Mouse (Mus musculus): ENCODE data around the gene Acbd5. TPM values are rescaled to one million over a fixed set of nuclear protein-coding genes. Genes with fewer than 3 reads are reported as not detected.

Acbd5 gene
- polyA plus RNA-seq, 1 experiment from 2014 or later: 40.6 TPM

GRCm38 (mm10) chr2:23076783-23077182, 8.8 kb downstream of the Acbd5 start:
- ATAC-seq (replicated peaks; ENCODE audit: low FRiP score): no peak
- H3K27ac ChIP-seq (ENCODE audit: low read depth, low read length): no peak overlapping the region
- no peaks in the 10 kb centered on the region for H3K27me3 ChIP-seq (ENCODE audit: control insufficient read depth, insufficient read depth, low read length)
- H3K36me3 ChIP-seq (ENCODE audit: control insufficient read depth, insufficient read depth, low read length): no peaks in the 10 kb centered on the region; the same call in 1 of the 2 replicates
- no peak overlapping the region for H3K9ac ChIP-seq (ENCODE audit: low read length)
- no peaks in the 10 kb centered on the region for H3K4me1 ChIP-seq (replicated peaks; ENCODE audit: control insufficient read depth, insufficient read depth, low read length)
- no peak overlapping the region for H3K4me2 ChIP-seq (ENCODE audit: low read depth, low read length, severe bottlenecking)
- DNase-seq (ENCODE audit: low spot score): no peak
- H3K9me3 ChIP-seq (ENCODE audit: control insufficient read depth, low read length): no peaks in the 10 kb centered on the region; the same call in 1 of the 2 replicates
- H3K4me3 ChIP-seq (ENCODE audit: low read depth, low read length): no peak overlapping the region

GRCm38 (mm10) chr2:23077693-23078092, 9.7 kb downstream of the Acbd5 start:
- no peak for ATAC-seq (replicated peaks; ENCODE audit: low FRiP score)
- Histone ChIP-seq H3K4me3 (ENCODE audit: low read depth, low read length) (no peak overlapping the region), H3K27ac (ENCODE audit: low read depth, low read length) (no peak overlapping the region), H3K27me3 (ENCODE audit: control insufficient read depth, insufficient read depth, low read length) (no peaks in the 10 kb centered on the region), H3K36me3 (ENCODE audit: control insufficient read depth, insufficient read depth, low read length) (no peaks in the 10 kb centered on the region; the same call in 1 of the 2 replicates), H3K9ac (ENCODE audit: low read length) (no peak overlapping the region), H3K9me3 (ENCODE audit: control insufficient read depth, low read length) (no peaks in the 10 kb centered on the region; the same call in 1 of the 2 replicates), H3K4me1 (replicated peaks; ENCODE audit: control insufficient read depth, insufficient read depth, low read length) (no peaks in the 10 kb centered on the region), H3K4me2 (ENCODE audit: low read depth, low read length, severe bottlenecking) (no peak overlapping the region)
- DNase-seq (ENCODE audit: low spot score): no peak
- WGBS: 88% methylated on average over 5 of the region's 5 CpGs

- H3K9ac ChIP-seq (ENCODE audit: low read length): no peak overlapping the region
- no peaks in the 10 kb centered on the region for H3K4me1 ChIP-seq (replicated peaks; ENCODE audit: control insufficient read depth, insufficient read depth, low read length)
- DNase-seq (ENCODE audit: low spot score) (no peak), ATAC-seq (replicated peaks; ENCODE audit: low FRiP score) (no peak)
- no peak overlapping the region for H3K27ac ChIP-seq (ENCODE audit: low read depth, low read length)
- WGBS: 92% methylated on average over 2 of the region's 2 CpGs
- H3K9me3 ChIP-seq (ENCODE audit: control insufficient read depth, low read length): no peaks in the 10 kb centered on the region; the same call in 1 of the 2 replicates
- H3K36me3 ChIP-seq (ENCODE audit: control insufficient read depth, insufficient read depth, low read length): no peaks in the 10 kb centered on the region; the same call in 1 of the 2 replicates
- H3K4me2 ChIP-seq (ENCODE audit: low read depth, low read length, severe bottlenecking): no peak overlapping the region
- H3K27me3 ChIP-seq (ENCODE audit: control insufficient read depth, insufficient read depth, low read length): no peaks in the 10 kb centered on the region
- H3K4me3 ChIP-seq (ENCODE audit: low read depth, low read length): no peak overlapping the region
Measured at GRCm38 (mm10) chr2:23078588-23078987, 10.6 kb downstream of the Acbd5 start.

- ATAC-seq (replicated peaks; ENCODE audit: low FRiP score) (no peak), DNase-seq (ENCODE audit: low spot score) (no peak)
- Histone ChIP-seq H3K27ac (ENCODE audit: low read depth, low read length) (no peak overlapping the region), H3K9me3 (ENCODE audit: control insufficient read depth, low read length) (no peaks in the 10 kb centered on the region), H3K9ac (ENCODE audit: low read length) (no peak overlapping the region), H3K36me3 (ENCODE audit: control insufficient read depth, insufficient read depth, low read length) (no peaks in the 10 kb centered on the region), H3K4me3 (ENCODE audit: low read depth, low read length) (no peak overlapping the region), H3K27me3 (ENCODE audit: control insufficient read depth, insufficient read depth, low read length) (no peaks in the 10 kb centered on the region), H3K4me2 (ENCODE audit: low read depth, low read length, severe bottlenecking) (no peak overlapping the region), H3K4me1 (replicated peaks; ENCODE audit: control insufficient read depth, insufficient read depth, low read length) (no peaks in the 10 kb centered on the region)
- WGBS: 95% methylated on average over 8 of the region's 8 CpGs
Measured at GRCm38 (mm10) chr2:23084540-23084939, 16.6 kb downstream of the Acbd5 start.

GRCm38 (mm10) chr2:23092216-23092615, 24.2 kb downstream of the Acbd5 start:
- WGBS: 52% methylated on average over 5 of the region's 5 CpGs
- H3K9me3 ChIP-seq (ENCODE audit: control insufficient read depth, low read length): no peaks in the 10 kb centered on the region
- H3K36me3 ChIP-seq (ENCODE audit: control insufficient read depth, insufficient read depth, low read length): no peaks in the 10 kb centered on the region; the same call in none of the 2 replicates
- no peaks in the 10 kb centered on the region for H3K27me3 ChIP-seq (ENCODE audit: control insufficient read depth, insufficient read depth, low read length)
- H3K27ac ChIP-seq (ENCODE audit: low read depth, low read length): no peak overlapping the region
- no peak overlapping the region for H3K4me2 ChIP-seq (ENCODE audit: low read depth, low read length, severe bottlenecking)
- H3K4me1 ChIP-seq (replicated peaks; ENCODE audit: control insufficient read depth, insufficient read depth, low read length): no peaks in the 10 kb centered on the region
- ATAC-seq (replicated peaks; ENCODE audit: low FRiP score) (no peak), DNase-seq (ENCODE audit: low spot score) (peak; percentile 54)
- no peak overlapping the region for H3K4me3 ChIP-seq (ENCODE audit: low read depth, low read length)
- H3K9ac ChIP-seq (ENCODE audit: low read length): no peak overlapping the region

GRCm38 (mm10) chr2:23097028-23097427, 29.1 kb downstream of the Acbd5 start:
- no peak overlapping the region for H3K4me2 ChIP-seq (ENCODE audit: low read depth, low read length, severe bottlenecking)
- no peak overlapping the region for H3K4me3 ChIP-seq (ENCODE audit: low read depth, low read length)
- peaks cover 2% of the 10 kb centered on the region; the same call in 1 of the 2 replicates for H3K36me3 ChIP-seq (ENCODE audit: control insufficient read depth, insufficient read depth, low read length)
- no peak overlapping the region for H3K27ac ChIP-seq (ENCODE audit: low read depth, low read length)
- no peaks in the 10 kb centered on the region for H3K4me1 ChIP-seq (replicated peaks; ENCODE audit: control insufficient read depth, insufficient read depth, low read length)
- no peak overlapping the region for H3K9ac ChIP-seq (ENCODE audit: low read length)
- DNase-seq (ENCODE audit: low spot score) (no peak), ATAC-seq (replicated peaks; ENCODE audit: low FRiP score) (no peak)
- H3K9me3 ChIP-seq (ENCODE audit: control insufficient read depth, low read length): no peaks in the 10 kb centered on the region
- H3K27me3 ChIP-seq (ENCODE audit: control insufficient read depth, insufficient read depth, low read length): no peaks in the 10 kb centered on the region

- ATAC-seq (replicated peaks; ENCODE audit: low FRiP score): no peak
- no peak overlapping the region for H3K4me2 ChIP-seq (ENCODE audit: low read depth, low read length, severe bottlenecking)
Measured at GRCm38 (mm10) chr2:23102266-23102665, 34.3 kb downstream of the Acbd5 start.

GRCm38 (mm10) chr2:23119573-23119972, 51.6 kb downstream of the Acbd5 start:
- DNase-seq (ENCODE audit: low spot score) (no peak), ATAC-seq (replicated peaks; ENCODE audit: low FRiP score) (no peak)
- Histone ChIP-seq H3K4me2 (ENCODE audit: low read depth, low read length, severe bottlenecking) (no peak overlapping the region), H3K36me3 (ENCODE audit: control insufficient read depth, insufficient read depth, low read length) (no peaks in the 10 kb centered on the region; the same call in 1 of the 2 replicates), H3K4me1 (replicated peaks; ENCODE audit: control insufficient read depth, insufficient read depth, low read length) (no peaks in the 10 kb centered on the region), H3K9me3 (ENCODE audit: control insufficient read depth, low read length) (no peaks in the 10 kb centered on the region), H3K27ac (ENCODE audit: low read depth, low read length) (no peak overlapping the region), H3K27me3 (ENCODE audit: control insufficient read depth, insufficient read depth, low read length) (no peaks in the 10 kb centered on the region), H3K9ac (ENCODE audit: low read length) (no peak overlapping the region), H3K4me3 (ENCODE audit: low read depth, low read length) (no peak overlapping the region)

More at GRCm38 (mm10) chr2:23102266-23102665, 34.3 kb downstream of the Acbd5 start:
- H3K9ac ChIP-seq (ENCODE audit: low read length): no peak overlapping the region
- no peaks in the 10 kb centered on the region for H3K9me3 ChIP-seq (ENCODE audit: control insufficient read depth, low read length)
- H3K4me1 ChIP-seq (replicated peaks; ENCODE audit: control insufficient read depth, insufficient read depth, low read length): no peaks in the 10 kb centered on the region
- no peaks in the 10 kb centered on the region for H3K27me3 ChIP-seq (ENCODE audit: control insufficient read depth, insufficient read depth, low read length)
- DNase-seq (ENCODE audit: low spot score): no peak
- no peak overlapping the region for H3K4me3 ChIP-seq (ENCODE audit: low read depth, low read length)
- 0 out of 2 replicates have a peak, but pooled peaks cover 2% of the 10 kb centered on the region for H3K36me3 ChIP-seq (ENCODE audit: control insufficient read depth, insufficient read depth, low read length)
- H3K27ac ChIP-seq (ENCODE audit: low read depth, low read length): no peak overlapping the region

- Histone ChIP-seq H3K27me3 (ENCODE audit: control insufficient read depth, insufficient read depth, low read length) (no peaks in the 10 kb centered on the region), H3K9me3 (ENCODE audit: control insufficient read depth, low read length) (no peaks in the 10 kb centered on the region), H3K27ac (ENCODE audit: low read depth, low read length) (peak overlapping the region; percentile 97), H3K4me2 (ENCODE audit: low read depth, low read length, severe bottlenecking) (peak overlapping the region; percentile 77), H3K9ac (ENCODE audit: low read length) (peak overlapping the region; percentile 82), H3K4me1 (replicated peaks; ENCODE audit: control insufficient read depth, insufficient read depth, low read length) (peaks cover 2% of the 10 kb centered on the region; the same call in 1 of the 2 replicates), H3K36me3 (ENCODE audit: control insufficient read depth, insufficient read depth, low read length) (no peaks in the 10 kb centered on the region; the same call in 1 of the 2 replicates), H3K4me3 (ENCODE audit: low read depth, low read length) (peak overlapping the region; percentile 78)
- no peak for DNase-seq (ENCODE audit: low spot score)
- peak; percentile 39 for ATAC-seq (replicated peaks; ENCODE audit: low FRiP score)
- 7% methylated on average over 5 of the region's 5 CpGs for WGBS
Measured at GRCm38 (mm10) chr2:23155199-23155621, 87.2 kb downstream of the Acbd5 start.
